Mouse (Mus musculus) colon, adult 2 months (tissue): ENCODE results near the gene Olfr585. TPM values are rescaled to one million over a fixed set of nuclear protein-coding genes. Genes with fewer than 3 reads are reported as not detected.

ENCODE experiments used
- polyA plus RNA-seq: library from polyadenylated mRNA; depleted of rRNA; stranded (reverse); fragments of >200 nt; gene quantifications from 2 replicates; pipeline ENCODE4 v1.2.3, GENCODE M21; 2012; rRNA removed

Gene Olfr585
- not detected in 2 replicates for polyA plus RNA-seq

DNA sequence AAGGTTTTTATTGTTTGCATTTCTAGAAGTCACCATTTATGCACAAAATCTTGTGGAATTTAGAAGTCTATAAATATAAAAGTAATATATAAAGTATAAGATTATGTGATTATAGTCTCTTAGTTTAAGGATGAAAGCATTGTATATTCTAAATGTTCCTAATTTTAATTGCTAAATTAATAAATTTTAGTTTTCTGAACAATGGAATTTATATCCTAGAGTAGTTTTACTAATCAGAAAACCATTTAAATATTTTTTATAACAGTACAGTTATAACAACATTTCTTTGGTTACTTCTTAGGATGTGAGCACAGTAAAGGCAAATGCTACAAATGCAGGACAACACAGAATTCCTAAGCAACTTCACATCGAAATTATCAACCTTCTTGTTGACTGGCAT, at the start of gene Olfr585:
TSS of gene Olfr585 (plus strand) at position 301 of the 400 bp plus-strand sequence.

GRCm38 (mm10) chr7:103051000-103051399, 46.5 kb upstream of the Olfr585 start, which contains the start of gene Olfr583:
TSS of gene Olfr583 (plus strand) at chr7:103051300.

DNA sequence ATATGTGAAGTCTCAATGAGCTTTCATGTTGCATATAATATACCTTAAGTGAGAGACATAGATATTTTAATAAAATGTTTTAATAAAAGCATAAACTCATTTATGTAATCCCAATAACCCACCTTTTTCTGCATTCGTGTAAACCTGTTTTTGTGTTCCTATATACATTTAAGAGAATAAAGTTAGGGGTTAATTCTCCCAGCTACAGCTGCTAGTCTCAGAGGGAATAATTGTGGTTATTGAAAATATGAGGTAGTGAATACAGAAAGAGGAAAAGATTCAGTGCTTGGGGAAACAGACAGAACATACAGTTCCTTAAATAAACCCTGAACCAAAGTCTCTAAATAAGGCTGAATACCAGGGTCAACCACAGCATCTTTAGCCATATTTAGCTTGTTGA, 15.9 kb upstream of the Olfr585 start, which contains the start of gene Olfr584:
TSS of gene Olfr584 (plus strand) at position 301 of the 400 bp plus-strand sequence.

GRCm38 (mm10) chr7:103125538-103125937, 28.0 kb downstream of the Olfr585 start, which contains the start of gene Olfr586:
TSS of gene Olfr586 (minus strand) at chr7:103125638.

DNA sequence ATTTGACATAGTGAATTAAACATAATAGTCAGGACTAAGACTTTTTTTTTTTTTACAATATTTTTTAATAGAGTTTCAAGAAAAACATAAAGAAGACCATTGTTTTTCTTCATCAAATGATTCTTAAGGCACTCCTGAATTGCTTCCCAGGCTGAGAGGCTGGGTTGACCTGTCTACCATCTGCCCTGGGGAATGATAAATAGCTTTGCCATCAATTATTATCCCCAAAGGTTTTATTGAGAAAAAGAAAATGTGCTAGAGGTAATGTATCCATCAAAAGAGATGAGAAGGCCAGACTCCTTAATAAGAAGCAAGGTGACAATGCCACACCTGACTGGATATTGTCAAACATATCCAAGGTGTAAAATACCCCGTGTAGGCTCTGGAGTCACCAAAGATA, 43.1 kb downstream of the Olfr585 start, which contains the start of gene Olfr588-ps1:
TSS of gene Olfr588-ps1 (plus strand) at position 301 of the 400 bp plus-strand sequence.

Other genes starting within 250 kb of the Olfr585 start
- gene Olfr566, start 239.0 kb upstream of the Olfr585 start, polyA plus RNA-seq, result not detected in 2 replicates
- not detected in 2 replicates for gene Olfr568, start 220.6 kb upstream of the Olfr585 start, polyA plus RNA-seq
- not detected in 2 replicates for gene Olfr569, start 206.8 kb upstream of the Olfr585 start, polyA plus RNA-seq
- gene Olfr570, start 203.1 kb upstream of the Olfr585 start, polyA plus RNA-seq, result not detected in 2 replicates
- gene Olfr571, start 180.2 kb upstream of the Olfr585 start, polyA plus RNA-seq, result not detected in 2 replicates
- gene Olfr572, start 173.3 kb upstream of the Olfr585 start, polyA plus RNA-seq, result not detected in 2 replicates
- not detected in 2 replicates for gene Olfr573-ps1, start 155.1 kb upstream of the Olfr585 start, polyA plus RNA-seq
- not detected in 2 replicates for gene Olfr574, start 149.3 kb upstream of the Olfr585 start, polyA plus RNA-seq
- not detected in 2 replicates for gene Olfr575, start 138.9 kb upstream of the Olfr585 start, polyA plus RNA-seq
- gene Olfr576, start 135.1 kb upstream of the Olfr585 start, polyA plus RNA-seq, result not detected in 2 replicates
- gene Olfr577, start 121.8 kb upstream of the Olfr585 start, polyA plus RNA-seq, result not detected in 2 replicates
- gene Olfr578, start 108.4 kb upstream of the Olfr585 start, polyA plus RNA-seq, result not detected in 2 replicates
- gene Olfr582, start 59.7 kb upstream of the Olfr585 start, polyA plus RNA-seq, result not detected in 2 replicates
- gene Olfr583, start 46.4 kb upstream of the Olfr585 start, polyA plus RNA-seq, result not detected in 2 replicates
- not detected in 2 replicates for gene Olfr584, start 15.8 kb upstream of the Olfr585 start, polyA plus RNA-seq
- not detected in 2 replicates for gene Olfr586, start 27.9 kb downstream of the Olfr585 start, polyA plus RNA-seq
- not detected in 2 replicates for gene Olfr588-ps1, start 43.2 kb downstream of the Olfr585 start, polyA plus RNA-seq
- gene Olfr589, start 58.6 kb downstream of the Olfr585 start, polyA plus RNA-seq, result not detected in 2 replicates
- gene Olfr591, start 80.6 kb downstream of the Olfr585 start, polyA plus RNA-seq, result not detected in 2 replicates
- not detected in 2 replicates for gene Olfr592, start 87.1 kb downstream of the Olfr585 start, polyA plus RNA-seq
- gene Olfr593, start 114.1 kb downstream of the Olfr585 start, polyA plus RNA-seq, result not detected in 2 replicates
- gene Olfr594, start 119.3 kb downstream of the Olfr585 start, polyA plus RNA-seq, result not detected in 2 replicates
- not detected in 2 replicates for gene Usp17ld, start 154.8 kb downstream of the Olfr585 start, polyA plus RNA-seq
- not detected in 2 replicates for gene Olfr596, start 207.9 kb downstream of the Olfr585 start, polyA plus RNA-seq
- not detected in 2 replicates for gene Olfr597, start 218.6 kb downstream of the Olfr585 start, polyA plus RNA-seq
- not detected in 2 replicates for gene Olfr598, start 225.8 kb downstream of the Olfr585 start, polyA plus RNA-seq
- not detected in 2 replicates for gene Olfr599, start 238.2 kb downstream of the Olfr585 start, polyA plus RNA-seq